Mouse (Mus musculus) brain, embryonic 14.5 days (tissue): ENCODE results near the gene Kcna6.

Source experiments
- CTCF ChIP-seq: fragments of 200-500 bp; IDR thresholded peaks from 2 replicates; pipeline ENCODE4 v1.5.1; 2012; ENCODE audit warnings: inconsistent platforms, mild to moderate bottlenecking, moderate library complexity, borderline replicate concordance; ENCODE audit not compliant: insufficient read depth, insufficient read length; ENCODE audit errors: extremely low read depth
- POLR2A ChIP-seq: fragments of 200-500 bp; IDR thresholded peaks from 2 replicates; pipeline ENCODE4 v1.6.1; 2012; ENCODE audit warnings: mild to moderate bottlenecking, inconsistent platforms, borderline replicate concordance; ENCODE audit not compliant: poor library complexity, insufficient read depth, insufficient read length, severe bottlenecking; ENCODE audit errors: extremely low read depth

DNA sequence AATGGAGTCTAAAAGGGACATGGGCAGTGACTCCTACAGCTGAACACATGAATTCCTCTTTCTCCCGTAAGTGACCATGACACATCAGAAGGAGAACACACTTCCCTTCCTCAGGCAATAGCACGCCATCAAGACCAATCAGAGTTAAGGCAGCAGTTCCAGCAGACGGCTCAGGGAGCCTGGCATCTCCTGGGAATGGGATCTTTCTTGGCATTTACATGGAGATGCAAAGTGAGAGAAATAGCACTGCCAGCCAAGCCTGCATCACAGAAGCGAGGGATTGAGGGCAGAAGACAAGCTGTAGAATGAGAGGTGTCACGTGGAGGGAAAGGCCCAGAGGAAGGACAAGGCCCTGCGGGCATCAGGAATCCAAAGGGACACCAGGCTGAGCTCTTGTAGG lies 7.8 kb downstream of the Kcna6 start:
- TF ChIP-seq POLR2A (no peak), CTCF (no peak)
